Mouse (Mus musculus): ENCODE data around the gene Fsd2. TPM values are rescaled to one million over a fixed set of nuclear protein-coding genes. Genes with fewer than 3 reads are reported as not detected.

Fsd2 gene
- total and polyA plus RNA-seq, 3 experiments = 0.05 TPM; not detected in 2

DNA sequence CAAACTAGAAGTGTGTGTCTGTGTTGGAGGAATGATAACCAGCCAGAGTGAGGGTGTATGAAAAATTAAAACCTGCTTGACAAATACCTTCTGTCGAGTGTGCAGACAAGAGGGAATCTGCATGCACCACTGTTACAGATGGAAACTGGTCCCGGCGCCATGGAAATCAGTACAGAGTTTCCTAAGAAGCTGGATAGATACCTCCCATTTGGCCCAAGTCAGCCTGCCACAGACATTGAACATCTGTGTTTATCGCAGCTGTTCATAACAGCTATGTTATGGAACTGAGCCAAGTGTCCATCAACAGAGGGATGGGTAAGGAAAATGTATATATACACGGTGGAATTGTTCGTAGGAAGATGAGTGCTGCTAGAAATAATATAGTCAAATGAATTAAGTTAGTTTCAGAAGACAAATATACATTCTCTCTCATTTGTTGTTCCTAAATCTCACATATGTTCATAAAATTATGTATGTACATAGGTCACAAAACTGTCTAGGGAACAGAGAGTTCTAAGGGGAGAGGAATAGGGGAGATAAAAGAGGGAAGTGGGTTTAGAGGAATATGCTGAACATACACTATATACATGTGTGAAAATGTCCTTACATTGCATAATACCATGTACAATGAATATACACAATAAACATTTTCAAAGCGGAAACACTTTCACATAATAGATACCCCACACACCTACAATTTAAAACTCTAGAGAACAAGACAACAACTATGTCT is 9.3 kb downstream of the Fsd2 start:
- no peak for DNase-seq (ENCODE audit: low spot score)
- no peak for TF ChIP-seq TAL1 (conservative IDR thresholded peaks at IDR 0.05; ENCODE audit: low read depth, low read length)
- Histone ChIP-seq H3K4me1 (ENCODE audit: insufficient read depth, low read depth, low read length) (no peaks in the 10 kb centered on the region), H3K4me3 (ENCODE audit: low read depth, low read length) (no peak overlapping the region), H3K9me3 (replicated peaks) (no peaks in the 10 kb centered on the region), H3K27me3 (ENCODE audit: insufficient read depth, low read length) (peaks cover 36% of the 10 kb centered on the region), H3K36me3 (replicated peaks) (no peaks in the 10 kb centered on the region)
- no peak for ATAC-seq (ENCODE audit: extremely low read depth, insufficient number of reproducible peaks, low FRiP score, poor library complexity, severe bottlenecking)

DNA sequence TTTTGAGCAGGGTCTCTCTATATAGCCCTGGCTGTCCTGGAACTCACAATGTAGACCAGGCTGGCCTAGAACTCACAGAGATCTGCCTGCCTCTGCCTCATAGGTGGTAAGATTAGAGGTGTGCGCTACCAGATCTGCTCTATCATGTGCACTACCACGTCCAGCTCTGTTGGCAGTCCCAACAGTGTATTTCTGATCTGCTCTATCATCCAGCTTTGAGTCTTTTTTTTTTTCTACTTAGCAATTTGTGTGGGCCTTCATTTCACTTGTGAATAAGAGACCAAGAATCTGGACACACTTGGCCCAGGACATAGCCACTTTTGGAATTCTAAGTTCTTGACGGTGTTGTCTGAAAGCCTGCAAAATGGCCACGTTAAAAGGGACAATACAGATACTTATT is 9.9 kb downstream of the Fsd2 start:
- Histone ChIP-seq H3K36me3 (replicated peaks) (no peaks in the 10 kb centered on the region), H3K4me3 (ENCODE audit: low read depth, low read length) (no peak overlapping the region), H3K9me3 (replicated peaks) (no peaks in the 10 kb centered on the region), H3K4me1 (ENCODE audit: insufficient read depth, low read depth, low read length) (no peaks in the 10 kb centered on the region), H3K27me3 (ENCODE audit: insufficient read depth, low read length) (peaks cover 36% of the 10 kb centered on the region)
- no peak for DNase-seq (ENCODE audit: low spot score)
- TF ChIP-seq POLR2AphosphoS5 (IDR thresholded peaks at IDR 0.05; ENCODE audit: insufficient replicate concordance, low read depth, low read length) (no peak), CTCF (IDR thresholded peaks at IDR 0.05; ENCODE audit: low read depth, low read length) (no peak), GATA2 (IDR thresholded peaks at IDR 0.05; ENCODE audit: borderline replicate concordance, low read depth, low read length) (no peak), TAL1 (conservative IDR thresholded peaks at IDR 0.05; ENCODE audit: low read depth, low read length) (no peak), GATA1 (IDR thresholded peaks at IDR 0.05; ENCODE audit: borderline replicate concordance, low read length) (no peak)
- ATAC-seq (ENCODE audit: extremely low read depth, insufficient number of reproducible peaks, low FRiP score, poor library complexity, severe bottlenecking) = no peak

DNA sequence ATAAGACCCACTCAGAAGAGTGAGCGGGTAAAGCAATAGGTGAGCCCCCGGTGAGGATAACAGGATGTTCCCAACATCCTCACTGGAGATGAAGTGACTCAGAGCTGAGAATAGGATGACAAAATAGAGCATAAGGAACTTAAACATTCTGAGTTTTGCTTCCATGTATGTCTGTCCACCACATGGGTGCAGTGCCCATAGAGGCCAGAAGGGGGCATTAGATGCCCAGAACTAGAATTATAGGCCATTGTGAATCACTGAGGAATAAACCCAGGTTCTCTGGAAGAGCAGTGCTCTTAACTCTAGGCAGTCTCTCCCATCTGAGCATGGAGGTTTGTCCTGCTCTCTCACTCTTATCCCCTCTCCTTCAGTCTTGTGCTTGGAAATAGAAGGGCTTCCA is 12.4 kb downstream of the Fsd2 start:
- no peak for TF ChIP-seq GATA2 (IDR thresholded peaks at IDR 0.05; ENCODE audit: borderline replicate concordance, low read depth, low read length)
- peak; percentile 57 for TF ChIP-seq CTCF (IDR thresholded peaks at IDR 0.05; ENCODE audit: low read depth, low read length)
- DNase-seq (ENCODE audit: low spot score) = peak; percentile 8
- Histone ChIP-seq H3K9me3 (replicated peaks) (no peaks in the 10 kb centered on the region), H3K36me3 (replicated peaks) (no peaks in the 10 kb centered on the region), H3K27me3 (ENCODE audit: insufficient read depth, low read length) (peaks cover 32% of the 10 kb centered on the region), H3K4me3 (ENCODE audit: low read depth, low read length) (no peak overlapping the region), H3K4me1 (ENCODE audit: insufficient read depth, low read depth, low read length) (no peaks in the 10 kb centered on the region)
- ATAC-seq (ENCODE audit: extremely low read depth, insufficient number of reproducible peaks, low FRiP score, poor library complexity, severe bottlenecking) = no peak

DNA sequence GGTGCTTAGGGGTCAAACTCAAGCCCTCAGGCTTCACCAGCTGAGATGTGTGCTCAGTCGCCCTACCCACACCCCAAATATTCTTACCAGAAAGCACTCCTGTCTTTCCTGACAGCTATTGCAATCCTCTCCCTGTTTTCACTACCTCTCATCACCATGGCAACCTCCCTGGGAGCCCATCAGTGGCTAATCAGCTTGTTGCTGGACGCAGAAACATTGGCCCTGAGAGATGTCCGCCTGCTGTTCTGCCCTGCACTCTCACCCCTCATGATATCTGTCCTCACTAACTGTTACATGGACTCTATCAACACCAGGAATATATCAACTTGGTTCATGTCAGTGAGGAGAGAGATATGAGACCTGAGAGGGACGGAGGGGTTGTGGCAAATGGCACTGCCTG is 13.2 kb downstream of the Fsd2 start:
- no peaks in the 10 kb centered on the region for H3K9me3 ChIP-seq (replicated peaks)
- DNase-seq (ENCODE audit: low spot score) (no peak), ATAC-seq (ENCODE audit: extremely low read depth, insufficient number of reproducible peaks, low FRiP score, poor library complexity, severe bottlenecking) (no peak)
- H3K4me1 ChIP-seq (ENCODE audit: insufficient read depth, low read depth, low read length) = no peaks in the 10 kb centered on the region
- no peak overlapping the region for H3K4me3 ChIP-seq (ENCODE audit: low read depth, low read length)
- TF ChIP-seq GATA2 (IDR thresholded peaks at IDR 0.05; ENCODE audit: borderline replicate concordance, low read depth, low read length) = no peak
- TF ChIP-seq TAL1 (conservative IDR thresholded peaks at IDR 0.05; ENCODE audit: low read depth, low read length) = no peak
- TF ChIP-seq POLR2AphosphoS5 (IDR thresholded peaks at IDR 0.05; ENCODE audit: insufficient replicate concordance, low read depth, low read length) = no peak
- no peak for TF ChIP-seq CTCF (IDR thresholded peaks at IDR 0.05; ENCODE audit: low read depth, low read length)
- no peak for TF ChIP-seq GATA1 (IDR thresholded peaks at IDR 0.05; ENCODE audit: borderline replicate concordance, low read length)
- no peaks in the 10 kb centered on the region for H3K36me3 ChIP-seq (replicated peaks)
- peaks cover 26% of the 10 kb centered on the region for H3K27me3 ChIP-seq (ENCODE audit: insufficient read depth, low read length)

DNA sequence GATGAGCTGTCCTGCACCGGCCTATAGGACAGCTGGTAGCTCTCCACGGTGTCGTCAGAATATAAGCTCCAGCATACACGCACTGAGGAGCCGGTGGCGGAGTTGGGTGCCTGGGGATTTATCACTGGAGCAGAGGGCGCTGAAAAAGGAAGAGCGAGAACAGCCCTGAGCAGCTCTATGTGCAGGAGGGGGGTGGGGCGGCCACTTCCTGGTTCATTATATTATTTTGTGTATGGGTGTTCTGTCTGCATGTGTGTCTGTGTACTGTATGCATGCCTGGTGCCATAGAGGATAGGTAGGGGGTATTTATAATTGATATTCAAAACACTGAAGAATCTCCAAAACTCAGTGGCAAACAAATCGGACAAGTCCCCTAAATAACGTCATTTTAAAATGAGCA is 17.9 kb downstream of the Fsd2 start:
- H3K4me3 ChIP-seq (ENCODE audit: low read depth, low read length) = no peak overlapping the region

DNA sequence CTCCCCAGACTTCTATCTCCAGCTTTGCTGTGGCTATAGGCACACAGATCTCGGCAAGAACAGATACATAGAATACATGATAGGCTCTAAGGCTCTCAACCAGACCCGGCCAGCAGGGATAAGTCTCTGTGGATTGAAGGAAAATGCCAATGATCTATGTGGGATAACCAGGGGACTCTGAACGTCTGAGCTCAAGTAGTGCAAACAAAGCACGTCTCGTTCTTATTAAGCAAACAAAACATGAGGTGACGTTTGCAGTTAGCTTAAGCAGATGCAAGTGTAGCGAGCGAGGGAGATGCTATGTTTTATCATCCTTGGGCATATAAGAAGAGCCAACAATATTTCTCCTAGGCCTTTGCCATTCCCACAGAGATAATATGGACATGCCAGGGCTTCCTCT is 23.8 kb downstream of the Fsd2 start:
- TF ChIP-seq TAL1 (conservative IDR thresholded peaks at IDR 0.05; ENCODE audit: low read depth, low read length) (no peak), GATA2 (IDR thresholded peaks at IDR 0.05; ENCODE audit: borderline replicate concordance, low read depth, low read length) (no peak), CTCF (IDR thresholded peaks at IDR 0.05; ENCODE audit: low read depth, low read length) (no peak), GATA1 (IDR thresholded peaks at IDR 0.05; ENCODE audit: borderline replicate concordance, low read length) (no peak), POLR2AphosphoS5 (IDR thresholded peaks at IDR 0.05; ENCODE audit: insufficient replicate concordance, low read depth, low read length) (no peak)
- H3K36me3 ChIP-seq (replicated peaks) = no peaks in the 10 kb centered on the region
- no peaks in the 10 kb centered on the region; the same call in 1 of the 2 replicates for H3K4me1 ChIP-seq (ENCODE audit: insufficient read depth, low read depth, low read length)
- no peaks in the 10 kb centered on the region for H3K9me3 ChIP-seq (replicated peaks)
- ATAC-seq (ENCODE audit: extremely low read depth, insufficient number of reproducible peaks, low FRiP score, poor library complexity, severe bottlenecking) = no peak
- H3K27me3 ChIP-seq (ENCODE audit: insufficient read depth, low read length) = peaks cover 42% of the 10 kb centered on the region
- H3K4me3 ChIP-seq (ENCODE audit: low read depth, low read length) = no peak overlapping the region
- no peak for DNase-seq (ENCODE audit: low spot score)

More for the DNA sequence above, 17.9 kb downstream of the Fsd2 start:
- Histone ChIP-seq H3K4me1 (ENCODE audit: insufficient read depth, low read depth, low read length) (no peaks in the 10 kb centered on the region), H3K36me3 (replicated peaks) (no peaks in the 10 kb centered on the region), H3K27me3 (ENCODE audit: insufficient read depth, low read length) (peaks cover 19% of the 10 kb centered on the region), H3K9me3 (replicated peaks) (no peaks in the 10 kb centered on the region)
- DNase-seq (ENCODE audit: low spot score) (no peak), ATAC-seq (ENCODE audit: extremely low read depth, insufficient number of reproducible peaks, low FRiP score, poor library complexity, severe bottlenecking) (no peak)
- TF ChIP-seq CTCF (IDR thresholded peaks at IDR 0.05; ENCODE audit: low read depth, low read length) (no peak), GATA1 (IDR thresholded peaks at IDR 0.05; ENCODE audit: borderline replicate concordance, low read length) (no peak), GATA2 (IDR thresholded peaks at IDR 0.05; ENCODE audit: borderline replicate concordance, low read depth, low read length) (no peak), TAL1 (conservative IDR thresholded peaks at IDR 0.05; ENCODE audit: low read depth, low read length) (no peak), POLR2AphosphoS5 (IDR thresholded peaks at IDR 0.05; ENCODE audit: insufficient replicate concordance, low read depth, low read length) (no peak)

Data from G1E (cell line).